Mouse (Mus musculus): ENCODE measurements at regions not wholly inside any gene's neighbourhood (a gene's known extent, or its start where the extent isn't known, plus 50 kb on each side); places are given as distances from the start of the nearest gene placed in this dataset.

GRCm38 (mm10) chr4:69608885-69609284 is 654.7 kb upstream of the Brinp1 start:
- H3K36me3 ChIP-seq (ENCODE audit: control insufficient read depth, insufficient read depth, low read length) = no peaks in the 10 kb centered on the region
- H3K9me3 ChIP-seq (ENCODE audit: control insufficient read depth, low read length) = no peaks in the 10 kb centered on the region
- 87% methylated on average over 1 of the region's 1 CpGs for WGBS
- H3K27me3 ChIP-seq (ENCODE audit: control insufficient read depth, insufficient read depth, low read length) = no peaks in the 10 kb centered on the region
- H3K4me2 ChIP-seq (ENCODE audit: low read depth, severe bottlenecking) = no peak overlapping the region
- no peak overlapping the region for H3K4me3 ChIP-seq (ENCODE audit: low read depth, low read length)
- no peak for ATAC-seq (ENCODE audit: insufficient number of reproducible peaks, low FRiP score, low TSS enrichment, low read depth)
- no peak overlapping the region for H3K9ac ChIP-seq (ENCODE audit: low read length)
- DNase-seq (ENCODE audit: low spot score) = no peak
- H3K4me1 ChIP-seq (ENCODE audit: control insufficient read depth, insufficient read depth, low read length) = no peaks in the 10 kb centered on the region
- no peak overlapping the region for H3K27ac ChIP-seq (replicated peaks; ENCODE audit: low read depth, low read length)

- DNase-seq (ENCODE audit: low spot score) = no peak
- Histone ChIP-seq H3K36me3 (ENCODE audit: control insufficient read depth, insufficient read depth, low read length) (no peaks in the 10 kb centered on the region), H3K9me3 (ENCODE audit: control insufficient read depth, low read length) (no peaks in the 10 kb centered on the region), H3K27me3 (ENCODE audit: control insufficient read depth, insufficient read depth, low read length) (no peaks in the 10 kb centered on the region), H3K4me1 (ENCODE audit: control insufficient read depth, insufficient read depth, low read length) (no peaks in the 10 kb centered on the region), H3K9ac (ENCODE audit: low read length) (no peak overlapping the region), H3K27ac (replicated peaks; ENCODE audit: low read depth, low read length) (no peak overlapping the region; the same call in 1 of the 2 replicates), H3K4me3 (ENCODE audit: low read depth, low read length) (no peak overlapping the region), H3K4me2 (ENCODE audit: low read depth, severe bottlenecking) (no peak overlapping the region)
- 69% methylated on average over 6 of the region's 6 CpGs for WGBS
- no peak for ATAC-seq (ENCODE audit: insufficient number of reproducible peaks, low FRiP score, low TSS enrichment, low read depth)
These were observed 642.9 kb upstream of the Brinp1 start for GRCm38 (mm10) chr4:69596992-69597541.

- Histone ChIP-seq H3K9ac (ENCODE audit: low read length) (no peak overlapping the region), H3K27me3 (ENCODE audit: control insufficient read depth, insufficient read depth, low read length) (no peaks in the 10 kb centered on the region), H3K36me3 (ENCODE audit: control insufficient read depth, insufficient read depth, low read length) (no peaks in the 10 kb centered on the region), H3K9me3 (ENCODE audit: control insufficient read depth, low read length) (no peaks in the 10 kb centered on the region), H3K4me2 (ENCODE audit: low read depth, severe bottlenecking) (no peak overlapping the region), H3K4me1 (ENCODE audit: control insufficient read depth, insufficient read depth, low read length) (no peaks in the 10 kb centered on the region), H3K27ac (replicated peaks; ENCODE audit: low read depth, low read length) (no peak overlapping the region), H3K4me3 (ENCODE audit: low read depth, low read length) (no peak overlapping the region)
- ATAC-seq (ENCODE audit: insufficient number of reproducible peaks, low FRiP score, low TSS enrichment, low read depth) (no peak), DNase-seq (ENCODE audit: low spot score) (no peak)
- WGBS = 60% methylated on average over 2 of the region's 2 CpGs
These were observed 639.8 kb upstream of the Brinp1 start for GRCm38 (mm10) chr4:69594022-69594421.

GRCm38 (mm10) chr4:69576256-69576655 is 622.1 kb upstream of the Brinp1 start:
- Histone ChIP-seq H3K4me1 (ENCODE audit: control insufficient read depth, insufficient read depth, low read length) (no peaks in the 10 kb centered on the region), H3K9ac (ENCODE audit: low read length) (no peak overlapping the region), H3K4me2 (ENCODE audit: low read depth, severe bottlenecking) (no peak overlapping the region), H3K9me3 (ENCODE audit: control insufficient read depth, low read length) (no peaks in the 10 kb centered on the region), H3K36me3 (ENCODE audit: control insufficient read depth, insufficient read depth, low read length) (no peaks in the 10 kb centered on the region), H3K27me3 (ENCODE audit: control insufficient read depth, insufficient read depth, low read length) (no peaks in the 10 kb centered on the region), H3K4me3 (ENCODE audit: low read depth, low read length) (no peak overlapping the region), H3K27ac (replicated peaks; ENCODE audit: low read depth, low read length) (no peak overlapping the region)
- DNase-seq (ENCODE audit: low spot score) = no peak
- 74% methylated on average over 3 of the region's 3 CpGs for WGBS
- no peak for ATAC-seq (ENCODE audit: insufficient number of reproducible peaks, low FRiP score, low TSS enrichment, low read depth)

- Histone ChIP-seq H3K4me2 (ENCODE audit: low read depth, severe bottlenecking) (no peak overlapping the region), H3K36me3 (ENCODE audit: control insufficient read depth, insufficient read depth, low read length) (no peaks in the 10 kb centered on the region), H3K9me3 (ENCODE audit: control insufficient read depth, low read length) (no peaks in the 10 kb centered on the region), H3K27me3 (ENCODE audit: control insufficient read depth, insufficient read depth, low read length) (no peaks in the 10 kb centered on the region), H3K27ac (replicated peaks; ENCODE audit: low read depth, low read length) (no peak overlapping the region), H3K4me3 (ENCODE audit: low read depth, low read length) (no peak overlapping the region), H3K4me1 (ENCODE audit: control insufficient read depth, insufficient read depth, low read length) (no peaks in the 10 kb centered on the region), H3K9ac (ENCODE audit: low read length) (no peak overlapping the region)
- WGBS = 65% methylated on average over 2 of the region's 2 CpGs
- ATAC-seq (ENCODE audit: insufficient number of reproducible peaks, low FRiP score, low TSS enrichment, low read depth) (no peak), DNase-seq (ENCODE audit: low spot score) (no peak)
These were observed 593.9 kb upstream of the Brinp1 start for GRCm38 (mm10) chr4:69548104-69548503.

- no peak overlapping the region for H3K4me3 ChIP-seq (ENCODE audit: low read depth, low read length)
- H3K9ac ChIP-seq (ENCODE audit: low read length) = no peak overlapping the region
- no peaks in the 10 kb centered on the region for H3K4me1 ChIP-seq (ENCODE audit: control insufficient read depth, insufficient read depth, low read length)
- H3K27me3 ChIP-seq (ENCODE audit: control insufficient read depth, insufficient read depth, low read length) = no peaks in the 10 kb centered on the region
- 83% methylated on average over 6 of the region's 6 CpGs for WGBS
- H3K36me3 ChIP-seq (ENCODE audit: control insufficient read depth, insufficient read depth, low read length) = no peaks in the 10 kb centered on the region
- no peak overlapping the region for H3K4me2 ChIP-seq (ENCODE audit: low read depth, severe bottlenecking)
- ATAC-seq (ENCODE audit: insufficient number of reproducible peaks, low FRiP score, low TSS enrichment, low read depth) (no peak), DNase-seq (ENCODE audit: low spot score) (no peak)
- H3K9me3 ChIP-seq (ENCODE audit: control insufficient read depth, low read length) = no peaks in the 10 kb centered on the region
- H3K27ac ChIP-seq (replicated peaks; ENCODE audit: low read depth, low read length) = no peak overlapping the region
These were observed 584.1 kb upstream of the Brinp1 start for GRCm38 (mm10) chr4:69538172-69538908.

GRCm38 (mm10) chr4:69533107-69533506 is 578.9 kb upstream of the Brinp1 start:
- DNase-seq (ENCODE audit: low spot score) = no peak
- Histone ChIP-seq H3K4me3 (ENCODE audit: low read depth, low read length) (no peak overlapping the region), H3K36me3 (ENCODE audit: control insufficient read depth, insufficient read depth, low read length) (no peaks in the 10 kb centered on the region), H3K4me1 (ENCODE audit: control insufficient read depth, insufficient read depth, low read length) (no peaks in the 10 kb centered on the region), H3K27ac (replicated peaks; ENCODE audit: low read depth, low read length) (no peak overlapping the region), H3K9ac (ENCODE audit: low read length) (no peak overlapping the region), H3K9me3 (ENCODE audit: control insufficient read depth, low read length) (no peaks in the 10 kb centered on the region), H3K27me3 (ENCODE audit: control insufficient read depth, insufficient read depth, low read length) (no peaks in the 10 kb centered on the region), H3K4me2 (ENCODE audit: low read depth, severe bottlenecking) (no peak overlapping the region)
- no peak for ATAC-seq (ENCODE audit: insufficient number of reproducible peaks, low FRiP score, low TSS enrichment, low read depth)
- WGBS = 68% methylated on average over 3 of the region's 3 CpGs

GRCm38 (mm10) chr4:69523112-69523511 is 568.9 kb upstream of the Brinp1 start:
- no peak for DNase-seq (ENCODE audit: low spot score)
- Histone ChIP-seq H3K4me3 (ENCODE audit: low read depth, low read length) (no peak overlapping the region), H3K9ac (ENCODE audit: low read length) (no peak overlapping the region), H3K36me3 (ENCODE audit: control insufficient read depth, insufficient read depth, low read length) (no peaks in the 10 kb centered on the region), H3K9me3 (ENCODE audit: control insufficient read depth, low read length) (no peaks in the 10 kb centered on the region), H3K4me1 (ENCODE audit: control insufficient read depth, insufficient read depth, low read length) (no peaks in the 10 kb centered on the region), H3K4me2 (ENCODE audit: low read depth, severe bottlenecking) (no peak overlapping the region), H3K27me3 (ENCODE audit: control insufficient read depth, insufficient read depth, low read length) (no peaks in the 10 kb centered on the region), H3K27ac (replicated peaks; ENCODE audit: low read depth, low read length) (no peak overlapping the region)
- ATAC-seq (ENCODE audit: insufficient number of reproducible peaks, low FRiP score, low TSS enrichment, low read depth) = no peak
- WGBS = 79% methylated on average over 2 of the region's 2 CpGs

GRCm38 (mm10) chr4:69508281-69508680 is 554.1 kb upstream of the Brinp1 start:
- 74% methylated on average over 4 of the region's 4 CpGs for WGBS
- Histone ChIP-seq H3K9ac (ENCODE audit: low read length) (no peak overlapping the region), H3K27ac (replicated peaks; ENCODE audit: low read depth, low read length) (no peak overlapping the region), H3K9me3 (ENCODE audit: control insufficient read depth, low read length) (no peaks in the 10 kb centered on the region), H3K36me3 (ENCODE audit: control insufficient read depth, insufficient read depth, low read length) (no peaks in the 10 kb centered on the region), H3K4me2 (ENCODE audit: low read depth, severe bottlenecking) (no peak overlapping the region), H3K27me3 (ENCODE audit: control insufficient read depth, insufficient read depth, low read length) (no peaks in the 10 kb centered on the region), H3K4me1 (ENCODE audit: control insufficient read depth, insufficient read depth, low read length) (no peaks in the 10 kb centered on the region), H3K4me3 (ENCODE audit: low read depth, low read length) (no peak overlapping the region)
- DNase-seq (ENCODE audit: low spot score) (no peak), ATAC-seq (ENCODE audit: insufficient number of reproducible peaks, low FRiP score, low TSS enrichment, low read depth) (no peak)
